8 mouse cellular contexts compared by ENCODE assay signal in genomic region chr17:14904637-14905265, GRCm38 (mm10). TPM values are rescaled to one million over a fixed set of nuclear protein-coding genes. Genes with fewer than 3 reads are reported as not detected.
DNase-seq lines count a peak whose midpoint lies in the region; ATAC-seq lines count a peak whose summit lies in the region.

No protein-coding gene starts in this region.

- ATAC-seq in inflammation-experienced regulatory T-cells, adult 6 months: peak; percentile 50
- peak; percentile 88 for ATAC-seq in megakaryocyte progenitor cell, adult 5-6 weeks (replicated peaks; ENCODE audit: poor library complexity)

- peak; percentile 82 for DNase-seq in testis, postnatal 10 days (ENCODE audit: low spot score)
- DNase-seq in testis, postnatal 14 days (ENCODE audit: low spot score): no peak
- DNase-seq in cerebellum, postnatal 14 days: peak; percentile 86 to 87
- peak; percentile 37 to 77 for DNase-seq in frontal cortex, postnatal 14 days (ENCODE audit: low spot score in 2 of 2)
- peak; percentile 70 to 85 for DNase-seq in left cerebral cortex, adult 18-20 months (ENCODE audit: low spot score in 2 of 2)
- DNase-seq in skeletal muscle tissue, adult 2 months (ENCODE audit: low read depth, low spot score): peak; percentile 44

RNA-seq across cellular contexts. Expression of gene Wdr27, which starts 38.2 kb away (rescaled TPM):
- polyA plus RNA-seq in inflammation-experienced regulatory T-cells, adult 6 months (2017; shearing (Covaris generic)): under 1 TPM in 2 of 3 experiments, not detected in 1; 0.72 to 0.99 TPM
- total RNA-seq in left cerebral cortex, adult 18-20 months (2021): 1 to 10 TPM; 3.0 to 3.9 TPM
- 0.51 and 1.3 TPM in 2 replicates for total RNA-seq in megakaryocyte progenitor cell, adult 5-6 weeks (2015)
- total RNA-seq in megakaryocyte progenitor cell, adult 5-6 weeks (2017): 0.37 TPM in 1 of 2 replicates, not detected in the other

RNA-seq across cellular contexts. Expression of gene 1600012H06Rik, which starts 38.2 kb away (rescaled TPM):
- polyA plus RNA-seq in inflammation-experienced regulatory T-cells, adult 6 months (2017; shearing (Covaris generic)): 10 to 100 TPM; 15.3 to 22.6 (median 20.1) TPM
- 10 to 100 TPM; 12.2 to 14.9 TPM for total RNA-seq in left cerebral cortex, adult 18-20 months (2021)
- 11.0 and 13.0 TPM in 2 replicates for total RNA-seq in megakaryocyte progenitor cell, adult 5-6 weeks (2015)
- 9.5 and 12.2 TPM in 2 replicates for total RNA-seq in megakaryocyte progenitor cell, adult 5-6 weeks (2017)

RNA-seq across cellular contexts. Expression of gene Phf10, which starts 56.3 kb away (rescaled TPM):
- polyA plus RNA-seq in inflammation-experienced regulatory T-cells, adult 6 months (2017; shearing (Covaris generic)): 10 to 100 TPM in 1 of 3 experiments, 1 to 10 TPM in 2; 8.9 to 13.4 (median 9.3) TPM
- 10 to 100 TPM; 57.6 to 57.9 TPM for total RNA-seq in left cerebral cortex, adult 18-20 months (2021)
- 204 and 222 TPM in 2 replicates for total RNA-seq in megakaryocyte progenitor cell, adult 5-6 weeks (2015)
- 73.0 and 85.0 TPM in 2 replicates for total RNA-seq in megakaryocyte progenitor cell, adult 5-6 weeks (2017)
